Mouse (Mus musculus): ENCODE data around the gene Slc9a3. TPM values are rescaled to one million over a fixed set of nuclear protein-coding genes. Genes with fewer than 3 reads are reported as not detected.

Gene Slc9a3
- polyA plus RNA-seq, 1 experiment from 2014 or later: 0.03 TPM

DNA sequence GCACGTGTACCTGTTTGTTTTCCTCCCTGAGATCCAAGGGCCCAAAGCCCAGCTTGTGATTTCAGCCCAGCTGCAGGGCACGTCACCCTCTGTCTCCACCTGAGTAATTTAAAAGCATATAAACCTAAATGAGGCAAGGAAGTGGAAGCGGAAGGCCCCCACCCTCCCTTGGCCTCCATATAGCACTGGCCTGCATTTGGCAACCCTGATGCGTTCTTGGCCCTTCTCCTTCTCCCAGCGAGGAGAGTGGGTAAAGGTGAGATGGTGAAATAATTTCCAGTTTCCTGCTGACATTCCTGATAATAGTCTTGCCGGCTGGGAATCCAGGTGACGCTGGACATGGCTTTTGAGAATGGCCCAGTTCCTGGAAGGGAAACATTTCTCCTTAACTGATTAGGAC lies 16.8 kb upstream of the Slc9a3 start:
- 82% methylated on average over 7 of the region's 7 CpGs for WGBS
- no peaks in the 10 kb centered on the region for H3K4me1 ChIP-seq (ENCODE audit: control insufficient read depth, insufficient read depth, low read length)
- H3K9ac ChIP-seq (ENCODE audit: low read length): no peak overlapping the region
- H3K4me2 ChIP-seq: no peak overlapping the region
- no peak overlapping the region for H3K4me3 ChIP-seq (ENCODE audit: low read depth, low read length)
- no peak for DNase-seq (ENCODE audit: low spot score, missing footprints)
- no peak for ATAC-seq (ENCODE audit: low FRiP score)
- H3K27me3 ChIP-seq (ENCODE audit: control insufficient read depth, insufficient read depth, low read length): no peaks in the 10 kb centered on the region
- no peaks in the 10 kb centered on the region for H3K9me3 ChIP-seq (ENCODE audit: control insufficient read depth, low read length)
- no peaks in the 10 kb centered on the region for H3K36me3 ChIP-seq (ENCODE audit: control insufficient read depth, insufficient read depth, low read length)
- no peak overlapping the region for H3K27ac ChIP-seq (ENCODE audit: low read depth, low read length)

GRCm38 (mm10) chr13:74107410-74107809 lies 13.8 kb upstream of the Slc9a3 start:
- no peak overlapping the region for H3K4me2 ChIP-seq
- H3K4me1 ChIP-seq (ENCODE audit: control insufficient read depth, insufficient read depth, low read length): no peaks in the 10 kb centered on the region
- H3K27ac ChIP-seq (ENCODE audit: low read depth, low read length): no peak overlapping the region
- 88% methylated on average over 2 of the region's 2 CpGs for WGBS
- DNase-seq (ENCODE audit: low spot score, missing footprints): peak; percentile 71
- ATAC-seq (ENCODE audit: low FRiP score): no peak
- no peak overlapping the region for H3K9ac ChIP-seq (ENCODE audit: low read length)
- H3K36me3 ChIP-seq (ENCODE audit: control insufficient read depth, insufficient read depth, low read length): no peaks in the 10 kb centered on the region
- no peaks in the 10 kb centered on the region for H3K9me3 ChIP-seq (ENCODE audit: control insufficient read depth, low read length)
- no peak overlapping the region for H3K4me3 ChIP-seq (ENCODE audit: low read depth, low read length)
- no peaks in the 10 kb centered on the region for H3K27me3 ChIP-seq (ENCODE audit: control insufficient read depth, insufficient read depth, low read length)

DNA sequence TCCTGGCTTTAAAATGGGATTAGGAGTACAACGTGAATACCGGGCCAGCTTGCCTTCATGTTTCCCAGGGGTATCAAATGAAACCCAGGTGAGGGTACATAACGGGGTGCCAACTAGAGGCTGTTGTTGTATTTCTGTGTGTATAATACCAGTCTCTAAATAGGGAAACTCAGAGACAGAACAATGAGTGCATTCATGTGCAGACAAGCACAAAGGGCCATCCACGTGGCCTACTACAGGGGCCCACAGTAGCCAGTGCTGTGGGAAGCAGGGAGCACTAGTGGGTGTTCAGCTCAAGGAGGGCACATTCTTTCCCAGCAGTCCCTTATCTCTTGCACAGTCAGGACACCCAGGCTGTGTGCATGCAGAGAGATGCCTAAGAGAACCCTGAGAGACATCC lies 8.7 kb upstream of the Slc9a3 start:
- no peak overlapping the region for H3K27ac ChIP-seq (ENCODE audit: low read depth, low read length)
- DNase-seq (ENCODE audit: low spot score, missing footprints) (no peak), ATAC-seq (ENCODE audit: low FRiP score) (no peak)
- H3K9me3 ChIP-seq (ENCODE audit: control insufficient read depth, low read length): no peaks in the 10 kb centered on the region
- no peak overlapping the region for H3K4me2 ChIP-seq
- no peaks in the 10 kb centered on the region for H3K27me3 ChIP-seq (ENCODE audit: control insufficient read depth, insufficient read depth, low read length)
- no peak overlapping the region for H3K4me3 ChIP-seq (ENCODE audit: low read depth, low read length)
- WGBS: 63% methylated on average over 4 of the region's 4 CpGs
- H3K36me3 ChIP-seq (ENCODE audit: control insufficient read depth, insufficient read depth, low read length): no peaks in the 10 kb centered on the region
- H3K4me1 ChIP-seq (ENCODE audit: control insufficient read depth, insufficient read depth, low read length): peaks cover 3% of the 10 kb centered on the region; the same call in 1 of the 2 replicates
- no peak overlapping the region for H3K9ac ChIP-seq (ENCODE audit: low read length)

DNA sequence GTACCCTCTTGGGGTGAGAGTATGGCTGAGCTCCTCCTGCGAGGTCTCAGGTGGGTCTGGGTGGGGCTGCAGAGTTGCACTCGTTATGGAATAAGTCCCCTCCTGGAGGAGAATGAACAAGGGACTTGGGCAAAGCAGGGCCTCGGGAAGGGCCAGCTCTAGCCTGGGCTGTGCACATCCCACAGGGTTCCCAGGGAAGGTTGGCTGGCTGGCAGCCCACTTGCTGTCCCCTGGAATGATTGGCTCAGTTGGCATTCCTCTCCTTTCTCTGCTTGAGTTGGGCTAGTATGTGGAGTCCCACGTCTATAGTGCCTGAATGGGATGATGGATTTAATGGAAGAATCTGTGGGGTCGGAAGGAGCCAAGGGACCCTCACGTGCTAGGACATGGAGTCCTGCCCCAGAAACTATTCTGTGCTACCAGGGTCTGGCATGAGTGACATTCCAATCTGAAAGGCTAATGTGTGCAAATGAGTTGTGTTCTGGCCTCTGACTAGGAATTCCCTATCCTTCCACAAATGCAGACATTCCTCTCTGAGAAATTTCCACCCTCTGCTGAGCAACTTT lies 7.5 kb upstream of the Slc9a3 start:
- Histone ChIP-seq H3K4me2 (no peak overlapping the region), H3K4me3 (ENCODE audit: low read depth, low read length) (no peak overlapping the region), H3K9me3 (ENCODE audit: control insufficient read depth, low read length) (no peaks in the 10 kb centered on the region), H3K27ac (ENCODE audit: low read depth, low read length) (no peak overlapping the region), H3K27me3 (ENCODE audit: control insufficient read depth, insufficient read depth, low read length) (no peaks in the 10 kb centered on the region), H3K4me1 (ENCODE audit: control insufficient read depth, insufficient read depth, low read length) (peaks cover 3% of the 10 kb centered on the region; the same call in 1 of the 2 replicates), H3K36me3 (ENCODE audit: control insufficient read depth, insufficient read depth, low read length) (no peaks in the 10 kb centered on the region), H3K9ac (ENCODE audit: low read length) (no peak overlapping the region)
- WGBS: 71% methylated on average over 6 of the region's 6 CpGs
- DNase-seq (ENCODE audit: low spot score, missing footprints) (no peak), ATAC-seq (ENCODE audit: low FRiP score) (no peak)

GRCm38 (mm10) chr13:74121795-74122330 lies 606 bp downstream of the Slc9a3 start:
- DNase-seq (ENCODE audit: low spot score, missing footprints): no peak
- peaks cover 5% of the 10 kb centered on the region for H3K4me1 ChIP-seq (ENCODE audit: control insufficient read depth, insufficient read depth, low read length)
- H3K9ac ChIP-seq (ENCODE audit: low read length): no peak overlapping the region
- H3K9me3 ChIP-seq (ENCODE audit: control insufficient read depth, low read length): no peaks in the 10 kb centered on the region
- H3K4me3 ChIP-seq (ENCODE audit: low read depth, low read length): no peak overlapping the region
- peaks cover 25% of the 10 kb centered on the region for H3K27me3 ChIP-seq (ENCODE audit: control insufficient read depth, insufficient read depth, low read length)
- ATAC-seq (ENCODE audit: low FRiP score): no peak
- no peak overlapping the region for H3K4me2 ChIP-seq
- 31% methylated on average over 14 of the region's 14 CpGs for WGBS
- no peak overlapping the region for H3K27ac ChIP-seq (ENCODE audit: low read depth, low read length)
- no peaks in the 10 kb centered on the region for H3K36me3 ChIP-seq (ENCODE audit: control insufficient read depth, insufficient read depth, low read length)

DNA sequence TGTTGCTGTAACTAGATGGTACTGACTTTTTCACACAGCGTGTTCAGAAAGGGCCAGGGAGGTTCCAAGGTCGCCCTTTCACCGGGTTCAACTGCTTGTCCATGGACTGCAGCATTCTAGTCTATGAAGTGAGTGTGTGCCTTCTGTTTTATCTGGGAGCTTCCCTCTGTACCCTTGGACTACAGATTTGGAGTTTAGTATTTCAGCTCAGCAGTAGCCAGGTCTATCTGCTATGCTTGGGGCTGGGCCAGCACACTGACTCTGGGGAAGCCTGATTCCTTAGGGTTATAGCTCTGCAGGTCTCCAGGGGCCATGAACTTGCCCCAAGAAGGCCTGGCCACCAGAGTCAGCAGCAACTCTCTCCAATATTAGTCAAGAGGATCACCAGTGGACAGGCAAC lies 1.4 kb downstream of the Slc9a3 start:
- Histone ChIP-seq H3K9me3 (ENCODE audit: control insufficient read depth, low read length) (no peaks in the 10 kb centered on the region), H3K4me1 (ENCODE audit: control insufficient read depth, insufficient read depth, low read length) (peaks cover 5% of the 10 kb centered on the region), H3K27ac (ENCODE audit: low read depth, low read length) (no peak overlapping the region), H3K36me3 (ENCODE audit: control insufficient read depth, insufficient read depth, low read length) (no peaks in the 10 kb centered on the region), H3K9ac (ENCODE audit: low read length) (no peak overlapping the region), H3K4me3 (ENCODE audit: low read depth, low read length) (no peak overlapping the region), H3K27me3 (ENCODE audit: control insufficient read depth, insufficient read depth, low read length) (peaks cover 25% of the 10 kb centered on the region), H3K4me2 (no peak overlapping the region)
- 70% methylated on average over 3 of the region's 3 CpGs for WGBS
- ATAC-seq (ENCODE audit: low FRiP score) (no peak), DNase-seq (ENCODE audit: low spot score, missing footprints) (no peak)

DNA sequence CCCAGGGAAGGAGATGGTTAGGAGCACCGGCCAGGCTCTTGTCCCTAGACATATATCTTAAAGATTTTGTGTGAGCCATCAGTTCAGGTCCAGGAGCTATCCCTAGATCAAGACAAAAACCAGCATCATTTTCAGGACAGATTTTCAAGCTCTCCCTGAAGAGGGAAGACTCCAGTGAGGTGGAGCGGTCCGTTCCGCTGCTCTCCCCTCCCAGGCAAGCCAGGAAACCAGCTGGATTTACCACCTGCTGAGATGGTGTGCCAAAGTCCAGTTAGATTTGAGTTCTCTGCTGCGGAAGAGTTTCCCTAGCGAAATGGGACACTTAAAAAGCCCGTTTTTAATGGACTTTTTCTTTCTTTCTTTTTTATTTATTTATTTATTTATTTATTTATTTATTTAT lies 6.3 kb downstream of the Slc9a3 start:
- WGBS: 76% methylated on average over 7 of the region's 7 CpGs
- peaks cover 5% of the 10 kb centered on the region for H3K27me3 ChIP-seq (ENCODE audit: control insufficient read depth, insufficient read depth, low read length)
- ATAC-seq (ENCODE audit: low FRiP score): no peak

DNA sequence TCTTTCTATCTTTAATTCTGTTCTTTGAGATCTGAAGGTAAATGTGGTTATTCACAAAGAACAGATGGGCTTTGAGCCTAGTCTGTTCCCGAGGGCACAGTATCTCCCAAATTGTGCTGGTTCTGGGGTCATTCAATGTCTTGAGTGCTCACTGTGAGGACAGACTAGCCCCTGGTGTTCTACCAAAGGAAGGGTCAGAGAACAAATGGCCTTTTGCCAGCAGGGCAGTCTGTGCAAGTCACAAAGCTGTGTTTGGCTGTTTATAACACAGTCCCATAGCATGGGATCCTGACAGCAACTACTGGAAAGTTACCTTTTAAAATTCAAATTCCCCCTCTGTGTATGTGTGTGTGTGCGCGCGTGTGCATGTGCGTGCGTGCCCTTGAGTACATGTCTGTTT lies 8.7 kb downstream of the Slc9a3 start:
- Histone ChIP-seq H3K4me1 (ENCODE audit: control insufficient read depth, insufficient read depth, low read length) (no peaks in the 10 kb centered on the region), H3K9me3 (ENCODE audit: control insufficient read depth, low read length) (no peaks in the 10 kb centered on the region), H3K36me3 (ENCODE audit: control insufficient read depth, insufficient read depth, low read length) (no peaks in the 10 kb centered on the region), H3K9ac (ENCODE audit: low read length) (no peak overlapping the region), H3K4me3 (ENCODE audit: low read depth, low read length) (no peak overlapping the region), H3K4me2 (no peak overlapping the region), H3K27ac (ENCODE audit: low read depth, low read length) (no peak overlapping the region), H3K27me3 (ENCODE audit: control insufficient read depth, insufficient read depth, low read length) (no peaks in the 10 kb centered on the region)
- 89% methylated on average over 6 of the region's 6 CpGs for WGBS
- DNase-seq (ENCODE audit: low spot score, missing footprints) (no peak), ATAC-seq (ENCODE audit: low FRiP score) (no peak)

More for the DNA sequence above, 6.3 kb downstream of the Slc9a3 start:
- Histone ChIP-seq H3K4me2 (no peak overlapping the region), H3K27ac (ENCODE audit: low read depth, low read length) (no peak overlapping the region), H3K36me3 (ENCODE audit: control insufficient read depth, insufficient read depth, low read length) (no peaks in the 10 kb centered on the region), H3K9ac (ENCODE audit: low read length) (no peak overlapping the region), H3K4me1 (ENCODE audit: control insufficient read depth, insufficient read depth, low read length) (no peaks in the 10 kb centered on the region), H3K4me3 (ENCODE audit: low read depth, low read length) (no peak overlapping the region), H3K9me3 (ENCODE audit: control insufficient read depth, low read length) (no peaks in the 10 kb centered on the region)
- no peak for DNase-seq (ENCODE audit: low spot score, missing footprints)

GRCm38 (mm10) chr13:74138906-74139647 lies 17.8 kb downstream of the Slc9a3 start:
- WGBS: 88% methylated on average over 7 of the region's 7 CpGs
- ATAC-seq (ENCODE audit: low FRiP score): no peak
- H3K9ac ChIP-seq (ENCODE audit: low read length): no peak overlapping the region
- H3K4me2 ChIP-seq: no peak overlapping the region
- no peaks in the 10 kb centered on the region for H3K4me1 ChIP-seq (ENCODE audit: control insufficient read depth, insufficient read depth, low read length)
- no peaks in the 10 kb centered on the region for H3K36me3 ChIP-seq (ENCODE audit: control insufficient read depth, insufficient read depth, low read length)
- no peaks in the 10 kb centered on the region for H3K27me3 ChIP-seq (ENCODE audit: control insufficient read depth, insufficient read depth, low read length)
- no peaks in the 10 kb centered on the region for H3K9me3 ChIP-seq (ENCODE audit: control insufficient read depth, low read length)
- H3K27ac ChIP-seq (ENCODE audit: low read depth, low read length): no peak overlapping the region
- no peak overlapping the region for H3K4me3 ChIP-seq (ENCODE audit: low read depth, low read length)
- no peak for DNase-seq (ENCODE audit: low spot score, missing footprints)
